Mouse (Mus musculus): ENCODE measurements at regions not wholly inside any gene's neighbourhood (a gene's known extent, or its start where the extent isn't known, plus 50 kb on each side); places are given as distances from the start of the nearest gene placed in this dataset.

- DNase-seq: no peak
Measured at GRCm38 (mm10) chr13:71334925-71335324, 493.3 kb upstream of the Adamts16 start.

GRCm38 (mm10) chr13:71333146-71333545 is 491.5 kb upstream of the Adamts16 start:
- DNase-seq: no peak

DNA sequence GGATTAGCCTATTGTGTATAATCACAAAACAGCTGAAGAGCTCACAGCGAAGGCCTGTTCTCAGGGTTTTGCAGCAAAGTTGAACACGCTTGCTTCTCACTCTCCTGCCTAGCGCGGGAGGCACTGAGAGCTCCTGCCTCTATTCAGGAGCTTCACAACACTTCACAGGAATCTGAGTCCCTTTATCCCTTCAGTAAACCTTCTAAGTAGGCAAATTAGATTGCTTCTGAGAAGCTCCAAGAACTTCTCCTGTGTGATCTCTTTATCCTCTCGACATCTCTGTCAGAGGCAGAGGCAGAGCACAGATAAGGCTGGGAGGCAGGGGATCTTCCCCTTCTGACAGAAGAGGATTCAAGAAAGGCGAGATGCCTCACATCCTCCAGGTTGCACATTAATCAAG is 488.7 kb upstream of the Adamts16 start:
- DNase-seq: no peak

- DNase-seq: no peak
Measured at GRCm38 (mm10) chr13:71327802-71328753, 486.5 kb upstream of the Adamts16 start.

DNA sequence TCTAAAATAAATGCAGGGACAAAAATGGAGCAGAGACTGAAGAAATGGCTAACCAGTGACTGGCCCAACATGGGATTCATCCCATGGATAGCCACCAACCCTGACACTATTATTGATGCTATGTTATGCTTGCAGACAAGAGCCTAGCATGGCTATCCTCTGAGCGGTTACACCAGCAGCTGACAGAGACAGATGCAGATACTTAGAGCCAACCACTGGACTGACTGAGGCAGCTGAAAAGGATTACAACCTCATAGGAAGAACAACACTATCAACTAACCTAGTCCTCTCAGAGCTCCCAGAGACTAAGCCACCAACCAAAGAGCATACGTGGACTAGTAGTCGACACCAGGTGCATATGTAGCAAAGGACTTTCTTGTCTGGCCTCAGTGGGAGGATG is 478.9 kb upstream of the Adamts16 start:
- no peak for DNase-seq

DNA sequence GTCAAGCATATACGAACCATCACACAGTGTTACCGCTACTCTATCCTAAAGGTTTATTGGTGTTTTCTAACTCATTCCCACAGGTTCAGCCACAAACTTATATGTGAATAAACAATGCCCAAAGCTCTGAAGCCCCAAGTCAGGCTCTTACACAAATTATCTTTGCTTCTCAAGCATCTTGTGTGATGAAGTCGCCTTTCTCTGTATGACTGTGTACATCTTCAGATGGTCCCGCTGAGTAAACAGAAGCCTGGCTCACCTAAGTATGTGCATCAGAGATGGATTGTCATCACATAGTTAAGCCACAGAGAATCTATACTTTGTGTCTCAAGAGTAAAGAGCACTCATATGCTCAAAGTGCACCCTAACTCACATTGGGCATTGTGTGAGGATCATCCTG is 462.3 kb upstream of the Adamts16 start:
- DNase-seq: no peak

- no peak for DNase-seq
Measured at GRCm38 (mm10) chr13:71275991-71276390, 434.4 kb upstream of the Adamts16 start.

DNA sequence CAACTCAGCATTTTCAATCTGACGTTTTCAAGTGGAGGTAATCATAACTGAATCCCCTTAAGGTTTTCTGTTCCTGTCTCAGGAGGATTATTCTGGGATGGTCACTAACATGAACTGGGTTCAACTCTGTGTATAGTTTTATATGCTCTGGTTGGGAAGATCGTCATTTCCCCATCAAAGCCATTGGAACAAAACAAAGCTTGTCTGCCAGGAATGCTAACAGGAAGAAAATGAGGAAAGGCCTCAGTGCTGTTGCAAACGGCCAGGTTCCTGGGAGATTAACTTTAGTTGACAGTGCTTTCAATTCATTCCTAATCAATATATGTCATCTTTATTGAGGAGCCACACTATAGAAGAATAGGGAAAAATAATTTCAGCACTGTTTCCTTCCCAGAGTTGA is 432.5 kb upstream of the Adamts16 start:
- DNase-seq: no peak

DNA sequence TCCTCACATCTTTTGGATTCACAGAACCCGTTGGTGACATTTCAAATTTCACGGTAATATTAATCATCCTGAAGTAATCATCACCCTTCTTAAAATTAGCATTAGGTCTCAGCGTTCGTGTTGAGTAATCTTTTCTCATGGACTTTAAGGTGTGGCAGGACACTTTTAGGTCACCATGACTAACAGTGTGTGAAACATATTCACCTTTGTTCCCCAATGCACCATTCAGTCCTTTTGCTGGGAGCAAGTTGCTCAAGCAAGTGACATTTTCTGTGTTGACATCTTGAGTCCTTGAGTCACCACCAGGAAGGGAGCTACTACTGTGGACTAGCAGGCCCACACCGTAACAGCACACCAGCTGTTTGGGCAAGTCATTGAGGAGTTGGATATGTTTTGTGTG is 431.9 kb upstream of the Adamts16 start:
- no peak for DNase-seq

GRCm38 (mm10) chr13:71273067-71273466 is 431.5 kb upstream of the Adamts16 start:
- DNase-seq: no peak

DNA sequence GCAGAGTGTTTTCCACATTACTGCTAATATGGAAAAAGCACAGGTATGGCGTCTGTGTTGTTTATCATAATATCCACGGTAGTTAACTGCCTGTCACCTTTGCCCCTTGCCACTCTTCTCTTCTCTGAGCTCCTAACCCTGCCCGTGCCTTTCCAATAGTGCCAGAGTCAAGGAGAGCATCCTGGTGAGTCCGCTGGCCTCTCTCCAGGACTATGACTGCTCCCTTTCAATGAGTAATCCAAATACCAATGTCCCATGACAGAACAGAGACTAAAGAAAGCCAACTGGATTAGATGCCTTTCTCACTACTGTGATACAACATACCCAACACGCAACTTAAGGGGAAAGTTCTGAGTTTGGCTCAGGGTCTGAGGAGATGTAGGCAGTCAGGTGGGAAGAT is 430.8 kb upstream of the Adamts16 start:
- DNase-seq: no peak

- no peak for DNase-seq
Measured at GRCm38 (mm10) chr13:71271727-71272418, 430.3 kb upstream of the Adamts16 start.

DNA sequence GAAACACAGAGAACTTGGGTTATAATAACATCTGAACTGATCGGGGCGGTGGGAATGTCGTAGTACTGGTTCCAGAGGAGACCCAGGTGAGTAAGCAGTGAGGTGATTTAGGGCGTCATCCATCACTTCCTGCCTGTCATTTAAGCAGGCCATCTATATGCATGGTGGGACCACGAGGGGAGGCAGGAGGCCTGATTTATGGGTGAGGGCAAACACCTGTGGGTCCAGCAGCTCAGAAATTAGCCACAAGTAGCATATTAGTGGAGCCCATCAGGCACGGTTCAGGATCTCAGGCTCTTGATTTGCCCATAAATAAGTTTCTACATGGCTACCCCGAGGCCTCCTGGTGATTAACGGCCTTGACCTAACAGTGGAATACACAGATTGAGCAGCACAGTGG is 428.8 kb upstream of the Adamts16 start:
- DNase-seq: no peak

GRCm38 (mm10) chr13:71269496-71269895 is 427.9 kb upstream of the Adamts16 start:
- no peak for DNase-seq

DNA sequence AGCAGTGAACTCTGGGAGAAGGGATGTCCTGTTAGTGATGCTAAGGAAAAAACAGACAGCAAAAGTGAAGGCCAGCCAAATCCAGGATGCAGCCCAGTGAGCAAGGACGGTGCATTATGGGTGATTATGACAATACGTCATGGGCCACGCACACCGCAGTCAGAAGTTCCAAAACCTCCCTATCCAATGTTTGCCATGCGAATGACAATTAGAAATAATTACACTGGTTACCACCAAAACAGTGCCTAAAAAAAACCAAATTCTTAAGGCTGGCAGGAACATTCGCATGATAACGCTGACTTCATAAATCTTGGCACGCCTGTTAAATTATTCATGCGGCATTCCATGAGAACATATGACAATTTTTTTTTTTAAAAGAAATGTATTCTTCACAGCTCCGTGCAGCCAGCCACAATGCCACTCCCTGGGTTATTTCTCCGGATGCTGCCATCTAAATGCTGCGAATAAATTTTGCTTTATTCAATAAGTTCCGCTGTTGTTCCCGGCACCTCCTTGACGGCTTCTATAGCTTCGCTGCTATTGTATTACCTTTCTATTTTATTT is 421.8 kb upstream of the Adamts16 start:
- no peak for DNase-seq

GRCm38 (mm10) chr13:71262575-71263295 is 421.1 kb upstream of the Adamts16 start:
- DNase-seq: no peak

DNA sequence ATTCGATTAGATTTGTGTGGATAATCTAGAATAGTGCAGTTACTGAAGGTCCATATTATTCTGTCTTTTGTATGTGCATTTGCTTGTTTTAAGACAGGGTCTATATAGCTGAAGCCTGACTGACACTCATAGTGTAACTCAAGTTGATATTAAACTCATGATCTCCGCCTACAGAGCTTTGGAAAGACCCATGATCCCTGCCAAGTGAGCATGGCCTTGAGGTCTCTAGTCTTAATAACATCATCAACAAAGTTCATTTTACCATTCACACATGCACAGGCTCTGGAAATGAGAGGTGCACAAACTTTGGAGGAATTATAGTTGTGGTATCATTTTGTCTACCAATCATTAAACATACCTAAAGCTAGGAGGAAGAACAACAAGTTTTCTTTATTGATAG is 412.4 kb upstream of the Adamts16 start:
- DNase-seq: no peak

DNA sequence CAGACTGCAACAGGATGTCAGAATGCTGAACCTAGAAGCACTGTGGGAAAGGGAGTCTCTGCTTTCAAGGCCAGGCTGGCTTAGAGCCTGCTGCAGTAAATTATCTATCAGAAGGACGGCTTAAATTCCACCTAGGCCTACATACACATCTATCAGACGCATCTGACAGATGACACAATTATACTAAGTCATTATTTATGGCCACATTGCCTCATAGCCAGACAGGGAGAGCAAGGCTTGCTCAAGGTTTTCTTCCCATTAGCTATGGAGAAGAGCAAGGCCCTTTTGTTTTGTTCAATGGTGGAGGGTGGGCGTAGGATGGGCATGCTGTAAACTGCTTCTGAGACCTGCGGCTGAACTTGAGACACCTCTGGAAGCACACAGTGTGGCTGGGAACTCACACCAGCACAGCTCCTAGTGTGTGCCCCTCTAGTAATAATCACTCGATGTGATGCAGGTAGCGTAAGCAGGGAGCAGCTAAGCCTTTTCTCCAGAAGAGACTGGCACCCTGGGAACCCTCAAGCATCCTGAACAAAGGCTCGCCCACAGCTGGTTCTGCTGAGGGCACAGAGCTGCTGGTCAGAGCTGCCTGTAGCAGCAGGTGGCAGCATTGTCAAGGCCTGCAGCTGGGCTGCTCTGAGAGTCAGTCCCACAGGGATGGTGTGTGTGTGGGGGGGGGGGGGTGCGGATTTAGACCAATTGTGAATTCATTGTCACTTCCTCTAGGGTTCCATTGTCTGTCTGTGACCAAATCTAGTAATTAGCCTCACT is 406.8 kb upstream of the Adamts16 start:
- no peak for DNase-seq

- DNase-seq: no peak
Measured at GRCm38 (mm10) chr13:71247241-71247640, 405.6 kb upstream of the Adamts16 start.

GRCm38 (mm10) chr13:71245326-71245725 is 403.7 kb upstream of the Adamts16 start:
- DNase-seq: no peak

DNA sequence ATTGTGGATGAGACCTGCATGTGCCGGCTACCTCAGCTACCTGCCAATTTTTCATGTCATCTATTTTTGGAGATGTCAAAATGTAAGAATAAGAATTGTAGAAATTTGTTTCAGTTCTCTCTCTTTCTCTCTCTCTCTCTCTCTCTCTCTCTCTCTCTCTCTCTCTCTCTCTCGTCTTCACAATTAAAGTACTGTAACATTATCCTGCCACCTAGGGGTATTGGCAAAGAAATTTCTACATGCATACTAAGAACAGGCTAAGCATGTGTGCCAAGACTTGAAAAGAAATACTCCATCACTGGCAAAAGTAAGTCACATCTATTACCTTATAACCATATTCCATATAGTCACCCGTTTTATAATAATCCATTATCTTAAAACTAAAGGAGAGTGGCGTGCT is 398.2 kb upstream of the Adamts16 start:
- no peak for DNase-seq

DNA sequence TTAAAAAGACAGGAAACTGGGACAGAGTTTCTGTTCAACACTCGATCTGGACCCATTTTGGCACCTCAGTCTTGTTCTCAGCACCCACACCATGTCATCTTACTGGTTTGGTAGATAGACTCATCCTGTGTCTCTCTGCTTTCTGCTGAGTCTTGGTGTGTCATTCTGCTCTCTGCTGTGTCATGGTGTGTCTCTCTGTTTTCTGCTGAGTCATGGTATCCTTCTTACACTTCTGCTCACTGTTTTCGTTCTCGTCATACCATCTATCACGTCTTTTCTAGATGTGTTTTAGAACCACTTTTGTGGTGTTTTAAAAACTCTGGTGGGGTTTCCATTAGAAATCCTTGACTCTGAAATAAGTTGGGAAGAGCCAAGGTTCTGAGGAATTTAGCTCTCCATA is 393.7 kb upstream of the Adamts16 start:
- DNase-seq: no peak
